Mouse (Mus musculus) ES-Bruce4 (cell line): ENCODE results near the gene Hspa8. TPM values are rescaled to one million over a fixed set of nuclear protein-coding genes. Genes with fewer than 3 reads are reported as not detected.
A peak's percentile ranks its signal among the peaks of the same experiment; 100 is the strongest.

ENCODE experiments used
- H3K27ac ChIP-seq: 2 replicates; pipeline ENCODE4 v1.5.1; 2012; ENCODE audit warnings: low read length, inconsistent platforms; ENCODE audit not compliant: insufficient read depth
- H3K27me3 ChIP-seq: 2 replicates; pipeline ENCODE4 v1.6.1; 2012; ENCODE audit warnings: mild to moderate bottlenecking, low read length, inconsistent platforms; ENCODE audit not compliant: control insufficient read depth, poor library complexity, insufficient read depth, severe bottlenecking
- H3K36me3 ChIP-seq: 2 replicates; pipeline ENCODE4 v1.6.1; 2012; ENCODE audit warnings: inconsistent platforms, mild to moderate bottlenecking, low read length, moderate library complexity; ENCODE audit not compliant: control insufficient read depth, poor library complexity, insufficient read depth, severe bottlenecking
- H3K4me1 ChIP-seq: one replicate; pipeline ENCODE4 v1.8.1; 2011; ENCODE audit warnings: low read length; ENCODE audit not compliant: control insufficient read depth, insufficient read depth
- H3K4me3 ChIP-seq: 2 replicates; pipeline ENCODE4 v1.5.1; 2011; ENCODE audit warnings: low read depth, mild to moderate bottlenecking, low read length
- H3K9ac ChIP-seq: 2 replicates; pipeline ENCODE4 v1.6.1; 2012; ENCODE audit warnings: low read depth, mild to moderate bottlenecking, inconsistent platforms; ENCODE audit not compliant: poor library complexity, severe bottlenecking
- H3K9me3 ChIP-seq: replicated peaks from 2 replicates; pipeline ENCODE4 v1.6.1; 2012; ENCODE audit warnings: mild to moderate bottlenecking, low read length, inconsistent platforms; ENCODE audit not compliant: control insufficient read depth, poor library complexity, insufficient read depth, severe bottlenecking
- CTCF ChIP-seq: IDR thresholded peaks from one replicate; pipeline ENCODE4 v1.8.1; 2011; ENCODE audit warnings: low read depth, low read length
- EP300 ChIP-seq: IDR thresholded peaks from 2 replicates; pipeline ENCODE4 v1.6.1; 2011; ENCODE audit warnings: low read depth, low read length; ENCODE audit not compliant: insufficient read depth
- POLR2A ChIP-seq: IDR thresholded peaks from one replicate; pipeline ENCODE4 v1.8.1; 2011; ENCODE audit warnings: low read length; ENCODE audit not compliant: insufficient read depth
- polyA plus RNA-seq: library from polyadenylated mRNA; stranded (reverse); fragments of >200 nt; gene quantifications from 2 replicates; pipeline ENCODE4 v1.2.4, GENCODE M21; 2011; ENCODE audit warnings: low read depth; ENCODE audit not compliant: missing spikeins, insufficient read depth, insufficient read length

The Hspa8 gene
- polyA plus RNA-seq, 1 experiment: 3,442 TPM

GRCm38 (mm10) chr9:40791864-40792633 lies 8.7 kb upstream of the Hspa8 start:
- peaks cover 5% of the 10 kb centered on the region for H3K4me1 ChIP-seq
- TF ChIP-seq EP300: 0 out of 2 replicates have a peak, but pooled peaks have one; percentile 30
- TF ChIP-seq CTCF: no peak
- H3K27ac ChIP-seq: peak overlapping the region; percentile 85
- H3K9me3 ChIP-seq: no peaks in the 10 kb centered on the region
- no peaks in the 10 kb centered on the region for H3K27me3 ChIP-seq
- H3K9ac ChIP-seq: 0 out of 2 replicates have a peak overlapping the region, but pooled peaks have one; percentile 4
- H3K36me3 ChIP-seq: no peaks in the 10 kb centered on the region
- no peak overlapping the region for H3K4me3 ChIP-seq

GRCm38 (mm10) chr9:40793581-40793980 lies 7.2 kb upstream of the Hspa8 start:
- no peaks in the 10 kb centered on the region for H3K9me3 ChIP-seq
- 0 out of 2 replicates have a peak, but pooled peaks have one; percentile 41 for TF ChIP-seq EP300
- TF ChIP-seq POLR2A: no peak
- peak overlapping the region; percentile 2; the same call in 1 of the 2 replicates for H3K4me3 ChIP-seq
- H3K9ac ChIP-seq: peak overlapping the region; percentile 55
- no peaks in the 10 kb centered on the region for H3K36me3 ChIP-seq
- H3K27ac ChIP-seq: peak overlapping the region; percentile 85
- peaks cover 5% of the 10 kb centered on the region for H3K4me1 ChIP-seq
- no peaks in the 10 kb centered on the region for H3K27me3 ChIP-seq

GRCm38 (mm10) chr9:40794251-40794650 lies 6.5 kb upstream of the Hspa8 start:
- H3K36me3 ChIP-seq: no peaks in the 10 kb centered on the region
- H3K9me3 ChIP-seq: no peaks in the 10 kb centered on the region
- TF ChIP-seq POLR2A (no peak), EP300 (peak; percentile 97), CTCF (no peak)
- H3K9ac ChIP-seq: peak overlapping the region; percentile 34; the same call in 1 of the 2 replicates
- H3K27me3 ChIP-seq: no peaks in the 10 kb centered on the region
- H3K4me1 ChIP-seq: peaks cover 5% of the 10 kb centered on the region
- H3K27ac ChIP-seq: peak overlapping the region; percentile 96
- peak overlapping the region; percentile 36 for H3K4me3 ChIP-seq

- H3K27me3 ChIP-seq: no peaks in the 10 kb centered on the region
- peak overlapping the region; percentile 81 for H3K27ac ChIP-seq
- peak overlapping the region; percentile 34; the same call in 1 of the 2 replicates for H3K9ac ChIP-seq
- H3K4me1 ChIP-seq: peaks cover 5% of the 10 kb centered on the region
- H3K36me3 ChIP-seq: no peaks in the 10 kb centered on the region
- no peaks in the 10 kb centered on the region for H3K9me3 ChIP-seq
- TF ChIP-seq POLR2A (no peak), EP300 (peak; percentile 78)
- no peak overlapping the region for H3K4me3 ChIP-seq
Observed at GRCm38 (mm10) chr9:40794926-40795325, 5.9 kb upstream of the Hspa8 start.

GRCm38 (mm10) chr9:40795562-40795961 lies 5.2 kb upstream of the Hspa8 start:
- H3K4me3 ChIP-seq: no peak overlapping the region
- H3K4me1 ChIP-seq: peaks cover 5% of the 10 kb centered on the region
- H3K27ac ChIP-seq: peak overlapping the region; percentile 81
- H3K27me3 ChIP-seq: no peaks in the 10 kb centered on the region
- no peaks in the 10 kb centered on the region for H3K36me3 ChIP-seq
- no peaks in the 10 kb centered on the region for H3K9me3 ChIP-seq
- no peak for TF ChIP-seq POLR2A
- no peak for TF ChIP-seq EP300
- TF ChIP-seq CTCF: no peak
- H3K9ac ChIP-seq: peak overlapping the region; percentile 57

GRCm38 (mm10) chr9:40796054-40796453 lies 4.7 kb upstream of the Hspa8 start:
- Histone ChIP-seq H3K36me3 (no peaks in the 10 kb centered on the region), H3K4me1 (peaks cover 5% of the 10 kb centered on the region), H3K27me3 (no peaks in the 10 kb centered on the region), H3K9ac (peak overlapping the region; percentile 57), H3K27ac (peak overlapping the region; percentile 81), H3K9me3 (no peaks in the 10 kb centered on the region), H3K4me3 (no peak overlapping the region)
- no peak for TF ChIP-seq POLR2A
- no peak for TF ChIP-seq EP300
- TF ChIP-seq CTCF: no peak
